Mouse (Mus musculus): ENCODE measurements around the gene Fktn. TPM values are rescaled to one million over a fixed set of nuclear protein-coding genes. Genes with fewer than 3 reads are reported as not detected.

Gene Fktn
- polyA plus RNA-seq, 1 experiment = 6.6 TPM

- no peak for TF ChIP-seq POLR2A (IDR thresholded peaks at IDR 0.05; ENCODE audit: borderline replicate concordance, extremely low read depth, low read depth, low read length)
- TF ChIP-seq CTCF (IDR thresholded peaks at IDR 0.05; ENCODE audit: insufficient read depth, low read length) = no peak
- Histone ChIP-seq H3K4me1 (ENCODE audit: control insufficient read depth, insufficient read depth, low read length) (peaks cover 4% of the 10 kb centered on the region), H3K4me3 (replicated peaks; ENCODE audit: extremely low read depth, low read depth, low read length) (no peak overlapping the region)
- WGBS = 15% methylated on average over 6 of the region's 6 CpGs
- DNase-seq = peak; percentile 48
Measured at GRCm38 (mm10) chr4:53823697-53824096, 109.9 kb downstream of the Fktn start.

- DNase-seq = no peak
- WGBS = 34% methylated on average over 4 of the region's 4 CpGs
- no peak for TF ChIP-seq POLR2A (IDR thresholded peaks at IDR 0.05; ENCODE audit: borderline replicate concordance, extremely low read depth, low read depth, low read length)
- TF ChIP-seq CTCF (IDR thresholded peaks at IDR 0.05; ENCODE audit: insufficient read depth, low read length) = no peak
- Histone ChIP-seq H3K4me1 (ENCODE audit: control insufficient read depth, insufficient read depth, low read length) (peaks cover 4% of the 10 kb centered on the region), H3K4me3 (replicated peaks; ENCODE audit: extremely low read depth, low read depth, low read length) (no peak overlapping the region)
Measured at GRCm38 (mm10) chr4:53824831-53825230, 111.0 kb downstream of the Fktn start.

- WGBS = under 1% methylated on average over 55 of the region's 55 CpGs
- TF ChIP-seq POLR2A (IDR thresholded peaks at IDR 0.05; ENCODE audit: borderline replicate concordance, extremely low read depth, low read depth, low read length) = peak; percentile 54; the same call in 1 of the 2 replicates
- no peak for TF ChIP-seq CTCF (IDR thresholded peaks at IDR 0.05; ENCODE audit: insufficient read depth, low read length)
- H3K4me3 ChIP-seq (replicated peaks; ENCODE audit: extremely low read depth, low read depth, low read length) = peak within 1 kb of the TSS; percentile 94
- peaks cover 6% of the 10 kb centered on the region for H3K4me1 ChIP-seq (ENCODE audit: control insufficient read depth, insufficient read depth, low read length)
- peak; percentile 71 for DNase-seq
Measured at GRCm38 (mm10) chr4:53825821-53826605, 112.2 kb downstream of the Fktn start, which contains the start of gene Tmem38b. Tmem38b (plus strand) TSS chr4:53826045.

GRCm38 (mm10) chr4:53826641-53827248 lies 112.9 kb downstream of the Fktn start:
- peaks cover 6% of the 10 kb centered on the region for H3K4me1 ChIP-seq (ENCODE audit: control insufficient read depth, insufficient read depth, low read length)
- no peak for DNase-seq
- TF ChIP-seq CTCF (IDR thresholded peaks at IDR 0.05; ENCODE audit: insufficient read depth, low read length) = no peak
- no peak for TF ChIP-seq POLR2A (IDR thresholded peaks at IDR 0.05; ENCODE audit: borderline replicate concordance, extremely low read depth, low read depth, low read length)
- H3K4me3 ChIP-seq (replicated peaks; ENCODE audit: extremely low read depth, low read depth, low read length) = peak overlapping the region; percentile 94
- 7% methylated on average over 11 of the region's 11 CpGs for WGBS

Other genes with a start within 250 kb of the Fktn start
- gene Fsd1l, start 82.5 kb upstream of the Fktn start, polyA plus RNA-seq (2012; rRNA removed) = 0.75 and 1.6 TPM in 2 replicates
- 0.05 TPM in 1 of 2 replicates, not detected in the other for gene Tal2, start 65.7 kb downstream of the Fktn start, polyA plus RNA-seq (2012; rRNA removed)
- 8.6 and 9.7 TPM in 2 replicates for gene Tmem38b, start 112.0 kb downstream of the Fktn start, polyA plus RNA-seq (2012; rRNA removed)